Mouse (Mus musculus): ENCODE measurements around the gene Eid2b. TPM values are rescaled to one million over a fixed set of nuclear protein-coding genes. Genes with fewer than 3 reads are reported as not detected.
A peak's percentile ranks its signal among the peaks of the same experiment; 100 is the strongest.

The Eid2b gene
- polyA plus RNA-seq, 1 experiment from 2014 or later = 15.6 TPM

DNA sequence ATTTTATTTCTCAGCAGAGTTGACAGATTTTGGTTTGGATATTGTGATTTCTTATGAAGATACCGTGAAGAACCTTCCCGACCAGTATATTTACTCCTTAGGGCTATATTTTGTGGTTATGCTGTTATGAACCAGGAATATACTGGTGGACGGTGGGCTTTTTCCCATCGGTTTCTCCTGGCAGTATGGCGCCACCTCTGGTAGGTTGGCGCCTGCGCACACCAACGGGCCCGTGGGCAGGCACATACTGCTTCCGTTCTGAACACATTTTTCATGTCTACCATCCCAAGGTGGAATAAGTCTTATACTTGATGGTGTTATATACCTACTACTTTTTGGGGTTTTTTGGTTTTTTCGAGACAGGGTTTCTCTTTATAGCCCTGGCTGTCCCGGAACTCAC is 8.2 kb upstream of the Eid2b start:
- no peak for ATAC-seq (replicated peaks; ENCODE audit: low FRiP score, low read depth)

DNA sequence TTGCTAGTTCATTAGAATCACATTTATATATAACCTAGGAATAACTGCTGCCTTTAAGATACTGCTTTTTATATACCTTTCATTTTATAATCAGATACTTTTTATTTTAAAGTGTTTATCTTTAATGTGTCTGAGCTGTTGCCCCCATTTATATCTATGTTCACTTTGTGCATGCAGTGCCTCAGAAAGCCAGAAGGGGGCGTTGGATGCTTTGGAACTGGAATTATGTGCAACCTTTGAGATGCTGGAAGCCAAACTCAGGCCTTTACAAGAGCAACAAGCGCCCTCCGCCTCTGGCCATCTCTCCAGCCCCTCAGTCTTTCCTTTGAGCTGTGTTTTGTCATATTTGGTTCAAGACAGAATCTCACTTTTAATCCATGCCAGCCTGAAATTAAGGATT is 5.8 kb upstream of the Eid2b start:
- Histone ChIP-seq H3K9me3 (replicated peaks; ENCODE audit: low read length) (no peaks in the 10 kb centered on the region), H3K4me3 (replicated peaks; ENCODE audit: low read depth, low read length) (no peak overlapping the region), H3K36me3 (ENCODE audit: insufficient read depth, low read length) (0 out of 2 replicates have a peak, but pooled peaks cover 6% of the 10 kb centered on the region), H3K27ac (no peak overlapping the region), H3K9ac (ENCODE audit: low read depth, low read length) (no peak overlapping the region), H3K4me2 (ENCODE audit: low read length) (no peak overlapping the region), H3K4me1 (replicated peaks; ENCODE audit: insufficient read depth, low read length) (no peaks in the 10 kb centered on the region), H3K27me3 (ENCODE audit: insufficient read depth, low read length) (no peaks in the 10 kb centered on the region)
- no peak for ATAC-seq (replicated peaks; ENCODE audit: low FRiP score, low read depth)
- TF ChIP-seq CTCF (IDR thresholded peaks at IDR 0.05; ENCODE audit: low read depth) = peak; percentile 37; the same call in 1 of the 2 replicates
- no peak for DNase-seq (ENCODE audit: low spot score)
- 72% methylated on average over 3 of the region's 3 CpGs for WGBS

More for the DNA sequence above, 8.2 kb upstream of the Eid2b start:
- 93% methylated on average over 12 of the region's 12 CpGs for WGBS
- Histone ChIP-seq H3K9me3 (replicated peaks; ENCODE audit: low read length) (no peaks in the 10 kb centered on the region), H3K36me3 (ENCODE audit: insufficient read depth, low read length) (0 out of 2 replicates have a peak, but pooled peaks cover 6% of the 10 kb centered on the region), H3K4me2 (ENCODE audit: low read length) (no peak overlapping the region), H3K9ac (ENCODE audit: low read depth, low read length) (no peak overlapping the region), H3K27me3 (ENCODE audit: insufficient read depth, low read length) (no peaks in the 10 kb centered on the region), H3K4me3 (replicated peaks; ENCODE audit: low read depth, low read length) (no peak overlapping the region), H3K27ac (no peak overlapping the region), H3K4me1 (replicated peaks; ENCODE audit: insufficient read depth, low read length) (no peaks in the 10 kb centered on the region)
- no peak for DNase-seq (ENCODE audit: low spot score)
- TF ChIP-seq CTCF (IDR thresholded peaks at IDR 0.05; ENCODE audit: low read depth) = peak; percentile 49

DNA sequence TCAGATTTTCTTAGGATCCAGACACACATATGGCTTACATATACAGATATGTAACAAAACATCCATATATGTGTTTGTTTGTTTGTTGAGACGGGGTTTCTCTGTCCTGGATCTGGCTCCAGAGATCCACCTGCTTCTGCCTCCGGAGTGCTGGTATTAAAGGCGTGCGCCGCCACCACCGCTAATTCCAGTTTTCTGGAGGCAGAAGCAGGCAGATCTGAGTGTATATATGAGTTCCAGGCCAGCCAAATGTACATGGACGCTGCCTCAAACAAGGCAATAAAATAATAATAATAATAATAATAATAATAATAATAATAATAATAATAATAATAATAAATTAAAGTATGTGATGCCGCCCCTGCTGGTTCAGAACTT is 313 bp upstream of the Eid2b start:
- ATAC-seq (replicated peaks; ENCODE audit: low FRiP score, low read depth) = no peak
- no peak for TF ChIP-seq CTCF (IDR thresholded peaks at IDR 0.05; ENCODE audit: low read depth)
- WGBS = 55% methylated on average over 8 of the region's 8 CpGs

DNA sequence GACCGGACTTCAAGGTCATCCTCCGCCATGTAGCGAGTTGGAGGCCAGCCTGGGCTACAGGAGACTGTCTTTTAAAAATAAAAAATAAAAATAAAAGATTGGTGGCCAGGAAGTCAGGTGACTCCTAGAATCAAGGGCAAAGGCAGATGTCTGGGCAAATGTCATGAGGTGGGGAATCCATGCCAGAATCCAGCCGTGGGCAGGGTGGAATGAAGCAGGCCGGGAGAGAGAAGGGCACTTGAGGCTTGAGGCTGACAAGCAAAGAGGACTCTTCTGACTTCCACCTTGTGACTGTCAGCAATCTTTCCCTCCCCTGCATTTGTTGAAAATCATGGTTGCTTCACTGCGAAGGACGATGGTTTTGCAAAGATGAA is 727 bp downstream of the Eid2b start:
- Histone ChIP-seq H3K4me1 (replicated peaks; ENCODE audit: insufficient read depth, low read length) (peaks cover 5% of the 10 kb centered on the region), H3K36me3 (ENCODE audit: insufficient read depth, low read length) (no peaks in the 10 kb centered on the region), H3K4me2 (ENCODE audit: low read length) (peak overlapping the region; percentile 88), H3K9ac (ENCODE audit: low read depth, low read length) (peak overlapping the region; percentile 89), H3K27ac (no peak overlapping the region), H3K9me3 (replicated peaks; ENCODE audit: low read length) (no peaks in the 10 kb centered on the region), H3K4me3 (replicated peaks; ENCODE audit: low read depth, low read length) (peak overlapping the region; percentile 63), H3K27me3 (ENCODE audit: insufficient read depth, low read length) (no peaks in the 10 kb centered on the region)
- DNase-seq (ENCODE audit: low spot score) (no peak), ATAC-seq (replicated peaks; ENCODE audit: low FRiP score, low read depth) (no peak)
- TF ChIP-seq CTCF (IDR thresholded peaks at IDR 0.05; ENCODE audit: low read depth) = no peak
- 78% methylated on average over 7 of the region's 7 CpGs for WGBS

More for the DNA sequence above, 313 bp upstream of the Eid2b start:
- DNase-seq (ENCODE audit: low spot score) = no peak
- Histone ChIP-seq H3K27ac (no peak overlapping the region), H3K9me3 (replicated peaks; ENCODE audit: low read length) (no peaks in the 10 kb centered on the region), H3K4me2 (ENCODE audit: low read length) (no peak overlapping the region), H3K36me3 (ENCODE audit: insufficient read depth, low read length) (0 out of 2 replicates have a peak, but pooled peaks cover 6% of the 10 kb centered on the region), H3K27me3 (ENCODE audit: insufficient read depth, low read length) (no peaks in the 10 kb centered on the region), H3K9ac (ENCODE audit: low read depth, low read length) (no peak overlapping the region), H3K4me1 (replicated peaks; ENCODE audit: insufficient read depth, low read length) (peaks cover 5% of the 10 kb centered on the region), H3K4me3 (replicated peaks; ENCODE audit: low read depth, low read length) (no peak overlapping the region)

DNA sequence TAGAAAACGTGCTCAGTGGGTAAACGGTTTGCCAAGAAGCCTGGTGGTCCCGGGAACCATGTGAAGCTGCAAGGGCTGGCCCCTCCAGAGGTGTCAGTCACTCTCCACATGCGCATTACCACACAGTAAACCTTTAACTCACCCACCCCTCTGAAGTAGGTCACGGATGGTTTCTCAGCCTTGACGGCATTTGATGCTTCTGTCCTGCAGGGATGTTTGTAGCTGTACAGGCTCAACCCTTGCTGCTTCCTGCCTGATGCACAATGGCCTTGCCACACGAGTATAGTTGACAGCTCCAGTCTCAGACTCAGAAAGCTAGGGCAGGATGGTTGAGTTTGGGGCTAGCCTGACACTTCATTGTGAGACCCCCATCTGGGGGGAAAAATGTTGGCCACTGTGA is 3.1 kb downstream of the Eid2b start:
- no peak for DNase-seq (ENCODE audit: low spot score)
- no peak for ATAC-seq (replicated peaks; ENCODE audit: low FRiP score, low read depth)
- no peak overlapping the region for H3K4me2 ChIP-seq (ENCODE audit: low read length)

DNA sequence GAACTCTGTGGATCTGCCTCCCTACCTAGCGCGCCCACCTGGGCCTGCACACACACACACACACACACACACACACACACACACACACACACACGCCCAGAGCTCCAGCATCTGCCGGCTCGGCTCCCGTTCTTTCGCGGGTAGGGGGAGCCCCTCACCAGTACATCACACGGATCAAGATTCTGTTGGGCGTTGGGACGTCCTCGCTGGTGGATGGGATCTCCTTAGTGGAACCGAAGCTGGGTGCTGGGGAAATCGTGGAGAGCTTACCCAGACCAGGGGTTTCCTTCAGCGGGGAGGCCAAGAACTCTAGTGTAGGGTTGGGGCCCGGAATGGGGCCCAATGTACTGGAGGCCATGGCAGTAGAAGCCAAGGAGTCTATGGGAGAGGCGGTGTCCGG is 12.6 kb downstream of the Eid2b start:
- H3K4me1 ChIP-seq (replicated peaks; ENCODE audit: insufficient read depth, low read length) = peaks cover 15% of the 10 kb centered on the region; the same call in 1 of the 2 replicates
- peak overlapping the region; percentile 26 for H3K4me3 ChIP-seq (replicated peaks; ENCODE audit: low read depth, low read length)
- H3K27ac ChIP-seq = no peak overlapping the region
- no peak overlapping the region for H3K9ac ChIP-seq (ENCODE audit: low read depth, low read length)
- peak overlapping the region; percentile 68 for H3K4me2 ChIP-seq (ENCODE audit: low read length)
- H3K9me3 ChIP-seq (replicated peaks; ENCODE audit: low read length) = no peaks in the 10 kb centered on the region
- ATAC-seq (replicated peaks; ENCODE audit: low FRiP score, low read depth) (no peak), DNase-seq (ENCODE audit: low spot score) (peak; percentile 29)
- WGBS = 2% methylated on average over 18 of the region's 18 CpGs
- TF ChIP-seq CTCF (IDR thresholded peaks at IDR 0.05; ENCODE audit: low read depth) = peak; percentile 42; the same call in 1 of the 2 replicates
- H3K27me3 ChIP-seq (ENCODE audit: insufficient read depth, low read length) = peaks cover 33% of the 10 kb centered on the region
- H3K36me3 ChIP-seq (ENCODE audit: insufficient read depth, low read length) = no peaks in the 10 kb centered on the region

More for the DNA sequence above, 3.1 kb downstream of the Eid2b start:
- peaks cover 5% of the 10 kb centered on the region for H3K4me1 ChIP-seq (replicated peaks; ENCODE audit: insufficient read depth, low read length)
- WGBS = 39% methylated on average over 7 of the region's 7 CpGs
- no peak overlapping the region for H3K27ac ChIP-seq
- H3K27me3 ChIP-seq (ENCODE audit: insufficient read depth, low read length) = no peaks in the 10 kb centered on the region
- no peak for TF ChIP-seq CTCF (IDR thresholded peaks at IDR 0.05; ENCODE audit: low read depth)
- no peaks in the 10 kb centered on the region for H3K9me3 ChIP-seq (replicated peaks; ENCODE audit: low read length)
- H3K36me3 ChIP-seq (ENCODE audit: insufficient read depth, low read length) = no peaks in the 10 kb centered on the region
- no peak overlapping the region for H3K9ac ChIP-seq (ENCODE audit: low read depth, low read length)
- H3K4me3 ChIP-seq (replicated peaks; ENCODE audit: low read depth, low read length) = no peak overlapping the region
